Mouse (Mus musculus): ENCODE measurements around the gene Lyst.

Lyst gene

DNA sequence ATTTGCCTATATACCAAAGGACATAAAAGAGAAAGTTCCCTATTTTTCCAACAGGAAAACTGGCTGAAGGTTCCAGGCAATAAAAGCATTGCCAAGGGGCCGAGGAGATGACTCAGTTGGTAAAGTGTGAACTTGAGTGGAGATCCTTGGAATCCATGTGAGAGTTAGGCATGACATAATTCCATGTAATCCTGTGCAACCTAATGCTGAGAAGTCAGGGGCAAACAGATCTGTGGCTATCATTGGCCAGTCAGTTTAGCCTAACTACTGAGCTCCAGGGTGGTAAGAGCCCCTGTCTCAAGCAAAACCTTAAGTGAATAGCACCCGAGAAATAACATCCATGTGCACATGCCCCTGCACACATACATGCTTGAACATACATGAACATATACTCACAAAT is 17.3 kb upstream of the Lyst start:
- no peak for DNase-seq (ENCODE audit: extremely low read depth, insufficient read length, low spot score)

DNA sequence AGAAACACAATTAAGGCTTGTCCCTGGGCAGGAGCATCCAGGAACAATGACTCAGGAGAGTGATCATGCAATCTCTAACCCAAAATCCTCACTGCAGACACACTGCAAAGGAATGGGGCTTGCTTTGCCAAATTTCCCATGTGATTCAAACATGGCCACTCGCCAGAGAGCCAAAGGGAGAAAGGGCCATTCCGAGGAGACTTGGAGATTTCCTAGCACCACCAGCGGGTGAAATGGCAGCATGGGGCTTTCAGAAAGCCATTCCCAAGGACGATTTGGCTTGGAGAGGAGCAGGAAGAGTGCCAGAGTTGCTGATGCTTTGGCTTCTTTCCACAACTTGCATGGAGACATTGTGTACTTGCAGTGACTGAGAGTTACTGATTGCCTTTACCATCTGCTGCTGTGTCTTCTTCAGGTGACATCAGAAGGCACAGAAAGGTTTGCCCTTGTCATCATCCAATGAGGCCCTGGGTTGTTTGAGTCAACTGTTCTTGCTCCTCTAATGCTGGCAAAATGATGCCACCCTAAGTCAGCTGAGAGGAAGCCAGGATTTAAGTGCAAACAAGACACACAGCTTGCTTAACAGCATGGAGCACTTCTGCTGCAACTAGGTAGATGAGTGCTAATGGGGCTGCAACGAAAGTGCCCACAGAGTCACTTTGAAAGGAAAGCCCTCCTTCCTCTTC is 16.5 kb upstream of the Lyst start:
- DNase-seq (ENCODE audit: extremely low read depth, insufficient read length, low spot score): peak; percentile 72

DNA sequence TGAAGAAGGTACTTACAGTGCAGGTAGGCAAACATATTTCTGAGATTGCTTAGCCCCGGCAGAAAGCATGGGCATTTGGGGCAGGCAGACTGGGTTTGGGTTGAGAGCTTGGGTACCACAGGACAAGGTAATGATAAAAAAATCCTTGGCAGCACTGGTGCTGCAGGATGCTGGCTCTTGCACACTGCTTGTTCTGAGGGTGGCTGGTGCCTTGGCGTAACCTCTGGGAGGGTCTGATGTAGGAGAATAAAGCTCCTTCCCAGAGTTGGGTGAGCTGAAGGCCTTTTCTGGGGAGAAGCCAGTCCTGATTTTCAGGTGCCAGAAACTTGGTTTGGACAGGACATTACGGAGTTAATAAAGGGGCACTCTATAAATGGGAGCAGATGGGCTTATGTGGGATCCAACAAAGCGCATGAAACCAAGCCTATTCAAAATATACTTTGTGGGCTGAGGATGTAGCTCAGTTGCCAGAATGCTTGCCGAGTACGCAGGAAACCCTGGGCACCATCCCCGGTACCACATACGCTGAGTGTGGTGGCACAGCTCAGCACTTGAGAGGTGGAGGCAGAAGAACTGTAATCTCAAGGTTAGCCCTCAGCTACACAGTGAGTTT is 15.8 kb upstream of the Lyst start:
- DNase-seq (ENCODE audit: extremely low read depth, insufficient read length, low spot score): no peak

DNA sequence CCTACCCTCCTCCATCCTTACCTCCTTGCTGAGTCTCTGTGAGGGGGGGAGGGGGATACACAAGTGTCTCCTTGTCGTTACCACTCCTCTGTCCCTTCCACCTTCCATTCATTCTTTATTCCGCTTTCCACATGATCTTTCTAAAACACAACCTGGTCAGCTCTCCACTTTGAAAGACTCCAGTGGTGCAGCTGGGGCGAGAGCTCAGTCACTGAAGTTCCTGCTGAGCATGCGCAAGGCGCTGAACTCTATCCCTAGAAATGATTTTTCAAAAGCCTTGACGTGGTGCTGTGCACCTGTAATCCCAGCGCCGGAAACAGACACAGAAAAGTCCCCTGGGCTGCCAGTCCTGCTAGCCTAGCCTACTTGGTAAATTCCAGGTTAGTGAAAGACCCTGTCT is 15.1 kb upstream of the Lyst start:
- no peak for DNase-seq (ENCODE audit: extremely low read depth, insufficient read length, low spot score)

DNA sequence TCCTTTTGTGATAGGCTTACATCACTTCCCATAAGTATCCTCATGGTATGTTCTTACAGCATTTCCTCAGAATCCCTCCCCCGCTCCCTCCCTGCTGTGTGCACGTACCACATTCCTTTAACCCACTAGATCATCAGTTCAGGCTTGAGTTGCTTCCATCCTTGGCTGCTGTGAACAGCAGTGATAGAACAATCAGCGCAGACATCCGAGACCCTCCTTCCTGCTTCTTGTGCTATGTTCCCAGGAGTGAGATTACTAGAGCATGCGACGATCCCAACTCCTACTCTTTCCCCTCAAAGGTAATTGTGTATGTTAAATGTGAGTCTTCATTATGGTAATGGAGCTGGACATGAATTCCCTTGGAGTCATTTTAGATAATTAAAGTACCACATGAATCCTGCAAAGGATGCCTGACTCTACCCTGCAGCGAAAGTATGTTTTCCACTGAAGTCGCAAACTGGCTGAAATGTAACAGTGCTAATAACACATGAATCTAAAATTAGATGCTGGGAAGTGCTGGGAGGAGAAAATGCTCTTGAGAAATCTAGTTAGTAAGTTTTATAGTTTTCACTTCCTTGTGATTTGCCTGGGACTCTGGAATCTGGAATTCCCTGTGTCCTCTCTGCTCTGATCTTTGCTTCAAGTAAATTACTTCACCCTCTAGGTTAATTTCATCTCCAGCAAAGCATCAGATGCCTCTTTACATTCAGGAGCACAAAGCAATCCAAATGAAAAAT is 13.6 kb upstream of the Lyst start:
- DNase-seq (ENCODE audit: extremely low read depth, insufficient read length, low spot score): no peak

DNA sequence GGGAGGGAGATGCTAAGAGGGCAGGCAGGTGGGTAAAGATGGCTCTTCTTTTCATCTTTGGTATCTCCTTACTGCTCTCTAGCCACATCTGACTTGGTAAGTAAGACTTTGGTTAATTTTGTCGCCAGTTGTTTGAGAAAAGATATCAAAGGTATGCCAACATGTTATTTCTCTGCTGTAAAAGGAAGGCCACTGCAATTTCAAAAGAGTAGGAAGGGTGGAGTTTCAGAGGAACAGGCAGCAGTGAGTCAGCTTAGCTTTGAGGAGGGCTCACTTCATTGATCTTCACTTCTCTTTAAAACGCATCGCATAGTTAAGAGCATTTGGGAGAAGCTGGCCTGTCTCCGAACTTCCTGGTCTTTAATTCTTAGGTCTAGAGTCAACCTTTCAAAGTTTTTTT is 8.2 kb upstream of the Lyst start:
- DNase-seq (ENCODE audit: extremely low read depth, insufficient read length, low spot score): no peak

DNA sequence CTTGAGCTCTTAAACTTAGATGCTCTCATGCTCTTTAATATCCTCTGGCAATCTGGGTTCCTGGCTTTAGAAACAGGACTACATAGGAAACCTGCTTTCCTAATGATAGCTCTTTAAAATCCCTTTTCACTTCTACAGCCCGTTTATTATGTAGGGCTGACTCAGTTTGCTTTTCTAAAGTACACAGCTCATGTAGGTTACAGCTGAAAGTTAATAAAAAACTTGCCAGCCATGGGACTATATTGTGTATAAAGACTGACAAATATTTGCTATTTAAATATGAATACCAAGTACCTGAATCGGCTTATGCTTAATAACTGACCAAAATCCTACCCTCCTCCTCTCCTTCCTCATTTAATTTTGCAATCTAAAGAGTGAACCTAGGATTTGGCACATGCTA is 6.7 kb upstream of the Lyst start:
- no peak for DNase-seq (ENCODE audit: extremely low read depth, insufficient read length, low spot score)

DNA sequence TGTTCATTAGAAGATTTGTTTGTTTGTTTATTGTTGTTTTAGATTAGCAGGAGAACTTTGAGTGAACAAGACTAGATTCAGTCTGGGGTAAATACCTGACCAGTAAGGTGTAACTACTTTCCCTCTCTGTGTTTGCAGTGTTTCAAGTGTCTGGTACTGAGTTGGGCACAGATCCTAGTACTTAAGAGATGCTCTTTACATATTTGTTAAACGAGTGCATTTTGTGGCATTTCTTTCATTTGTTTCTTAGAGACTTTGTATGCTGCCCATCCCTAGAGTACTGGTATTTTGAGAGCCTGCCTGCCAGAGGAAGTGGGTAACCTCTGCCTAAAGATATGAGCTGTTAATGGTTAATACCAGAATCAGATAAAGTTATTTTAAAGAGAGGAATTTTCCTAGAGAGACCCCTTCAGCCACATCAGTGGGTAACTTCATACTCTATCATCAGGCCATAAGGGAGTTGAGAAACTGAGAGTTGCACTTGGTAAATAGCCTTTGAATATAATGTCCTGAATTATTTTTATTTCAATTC is 2.5 kb upstream of the Lyst start:
- DNase-seq (ENCODE audit: extremely low read depth, insufficient read length, low spot score): no peak

DNA sequence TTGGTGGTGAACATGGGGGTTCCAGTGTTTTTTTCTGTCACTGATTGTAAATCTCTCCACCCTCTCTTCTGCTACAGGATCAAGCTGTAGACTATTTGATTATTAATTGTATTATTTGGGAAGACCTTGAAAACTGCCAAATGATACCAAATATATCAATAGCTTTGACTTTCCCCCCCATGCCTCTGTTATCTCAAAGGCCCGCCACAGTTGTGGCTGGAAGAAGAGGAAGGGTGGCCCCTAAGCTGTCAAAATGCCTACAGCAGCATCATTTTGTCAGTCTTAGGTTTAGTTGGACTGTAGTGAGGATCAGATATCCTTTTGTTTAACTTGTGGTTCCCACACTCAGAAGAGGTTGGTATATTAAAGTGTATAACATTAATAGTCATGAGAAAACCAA is 1.7 kb upstream of the Lyst start:
- no peak for DNase-seq (ENCODE audit: extremely low read depth, insufficient read length, low spot score)

DNA sequence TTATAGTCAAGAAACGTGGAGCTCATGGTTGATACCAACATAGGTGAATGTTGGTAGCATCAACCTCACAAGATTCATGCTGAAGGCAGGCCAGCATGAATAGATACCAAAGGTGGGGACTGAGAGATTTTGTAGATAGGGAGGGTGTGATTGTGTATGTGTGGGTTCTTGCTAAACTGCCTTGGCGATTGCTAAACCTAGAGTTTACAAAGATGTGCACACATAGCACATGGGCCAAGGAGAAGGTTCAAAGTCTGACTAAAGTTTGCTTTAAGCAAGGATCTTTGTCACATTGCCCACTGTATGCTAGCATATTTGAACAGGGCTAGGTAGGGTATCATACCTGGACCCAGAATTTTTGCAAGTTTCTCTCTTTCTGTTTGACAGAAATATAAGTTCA is 1.2 kb upstream of the Lyst start:
- DNase-seq (ENCODE audit: extremely low read depth, insufficient read length, low spot score): no peak

DNA sequence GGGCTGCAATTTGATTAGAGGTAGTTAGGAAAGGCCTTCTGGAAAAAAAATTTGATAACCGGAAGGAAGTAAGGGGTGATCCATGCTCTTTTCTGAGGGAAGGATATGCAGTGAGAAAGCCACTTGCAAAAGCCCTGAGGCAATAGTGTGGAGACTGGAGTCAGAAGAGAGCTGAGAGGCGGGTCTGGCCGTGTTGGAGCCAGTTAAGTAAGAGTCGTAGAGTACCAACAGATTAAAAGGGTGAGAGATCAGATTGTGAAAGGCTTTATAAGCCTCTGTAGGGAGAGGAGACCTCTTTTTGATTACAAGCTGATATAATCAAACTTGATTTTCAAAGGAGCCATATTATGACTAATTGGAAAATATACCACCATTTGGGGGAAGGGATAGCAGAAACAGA is 1.7 kb downstream of the Lyst start:
- DNase-seq (ENCODE audit: extremely low read depth, insufficient read length, low spot score): peak; percentile 17

DNA sequence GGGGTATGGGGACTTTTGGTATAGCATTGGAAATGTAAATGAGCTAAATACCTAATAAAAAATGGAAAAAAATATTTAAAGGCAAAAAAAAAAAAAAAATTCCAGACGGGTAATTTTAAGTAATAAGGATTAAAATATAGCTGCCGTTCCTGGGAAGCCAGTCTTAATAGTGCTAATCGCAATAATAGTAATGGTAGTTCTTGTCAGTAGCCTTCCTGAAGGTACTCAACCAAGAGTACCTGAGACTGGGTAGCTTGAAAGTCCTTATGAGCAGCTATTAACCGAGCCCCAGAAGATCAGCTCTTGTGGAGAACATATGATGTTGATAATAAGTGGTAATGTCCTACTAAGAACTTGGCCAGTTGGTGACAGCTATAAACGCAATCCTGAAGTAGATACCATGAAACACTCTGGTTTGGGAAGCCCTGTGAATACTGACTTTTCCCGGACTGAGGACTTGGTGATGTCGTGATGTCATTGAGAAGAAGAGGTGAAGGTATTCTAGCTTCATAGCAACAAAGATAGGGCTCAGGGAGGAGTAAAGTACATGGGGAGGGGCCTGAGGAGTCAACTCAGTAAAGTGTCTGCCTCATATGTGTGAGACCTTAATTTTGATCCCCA is 6.3 kb downstream of the Lyst start:
- DNase-seq (ENCODE audit: extremely low read depth, insufficient read length, low spot score): no peak

DNA sequence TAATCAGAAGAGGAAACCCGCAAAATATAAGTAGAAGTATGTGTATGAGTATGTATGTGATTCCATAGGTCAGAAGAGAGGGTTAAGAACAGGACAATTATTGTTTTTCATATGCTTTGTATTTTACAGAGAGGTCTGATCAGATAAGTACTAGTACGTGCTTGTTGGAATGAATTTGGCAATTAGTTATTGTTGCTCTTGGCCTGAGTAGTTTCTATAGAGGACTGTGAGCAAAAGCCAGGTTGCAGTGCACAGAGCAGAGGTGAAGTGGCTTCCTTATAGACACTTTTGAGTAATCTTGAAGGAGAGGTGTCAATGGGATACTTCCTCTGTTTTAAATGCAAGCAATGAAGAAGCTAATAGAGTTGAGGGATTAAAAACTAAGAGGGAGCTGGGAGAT is 7.7 kb downstream of the Lyst start:
- no peak for DNase-seq (ENCODE audit: extremely low read depth, insufficient read length, low spot score)

DNA sequence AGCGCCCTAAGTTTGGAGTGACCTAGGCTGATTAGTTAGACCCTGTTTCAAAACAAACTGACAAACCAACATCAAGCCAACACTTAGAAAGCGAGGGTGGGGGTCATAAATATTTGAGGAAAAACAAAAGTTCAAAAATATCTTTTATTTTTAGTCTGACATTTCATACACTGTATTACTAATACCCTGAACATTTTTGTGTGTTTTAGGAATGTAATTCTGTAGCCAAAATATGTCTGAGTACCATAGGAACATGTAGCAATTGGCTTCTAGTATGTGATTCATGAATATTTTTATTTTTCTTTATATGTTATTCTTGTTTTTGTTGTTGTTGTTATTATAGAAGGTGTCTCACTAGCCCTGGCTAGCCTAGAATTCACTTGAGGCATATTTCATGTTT is 11.2 kb downstream of the Lyst start:
- DNase-seq (ENCODE audit: extremely low read depth, insufficient read length, low spot score): peak; percentile 13

DNA sequence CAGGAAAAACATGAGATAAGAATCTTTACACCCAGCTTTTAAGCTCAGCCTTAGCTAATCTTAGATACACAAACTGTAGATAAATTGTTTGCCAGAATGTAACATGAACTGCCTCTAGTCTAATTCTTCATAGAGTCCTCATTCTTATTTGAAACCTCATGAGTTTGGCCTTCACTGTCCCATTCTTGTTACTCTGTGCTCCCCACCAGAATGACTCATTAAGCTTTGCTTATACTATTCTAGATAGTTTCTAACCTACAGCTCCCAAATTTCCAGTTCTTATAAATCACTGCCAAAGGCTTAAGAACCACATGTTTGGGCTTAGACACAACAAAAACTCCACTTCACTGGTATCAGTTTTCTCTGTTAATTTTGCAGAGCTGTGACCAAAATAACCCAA is 16.0 kb downstream of the Lyst start:
- peak; percentile 39 for DNase-seq (ENCODE audit: extremely low read depth, insufficient read length, low spot score)

DNA sequence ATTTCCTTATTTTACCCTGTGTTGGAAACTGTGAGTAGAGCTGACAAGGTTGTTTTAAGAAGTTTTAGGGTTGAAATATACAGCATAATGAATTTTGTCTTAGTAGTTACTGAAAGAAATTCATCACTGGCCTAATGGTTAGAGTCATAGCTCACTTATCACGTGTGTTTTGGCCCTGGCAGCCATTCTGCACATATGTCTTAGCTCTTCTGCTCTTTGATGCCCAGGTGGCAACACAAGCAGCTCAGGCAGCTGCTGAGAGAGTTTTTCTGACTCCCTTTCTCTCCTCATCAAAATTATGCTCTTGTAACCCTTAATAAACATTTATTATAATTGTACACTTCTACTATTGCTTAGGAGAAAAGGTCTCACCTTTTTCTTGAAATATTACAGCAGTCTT is 18.1 kb downstream of the Lyst start:
- DNase-seq (ENCODE audit: extremely low read depth, insufficient read length, low spot score): no peak

DNA sequence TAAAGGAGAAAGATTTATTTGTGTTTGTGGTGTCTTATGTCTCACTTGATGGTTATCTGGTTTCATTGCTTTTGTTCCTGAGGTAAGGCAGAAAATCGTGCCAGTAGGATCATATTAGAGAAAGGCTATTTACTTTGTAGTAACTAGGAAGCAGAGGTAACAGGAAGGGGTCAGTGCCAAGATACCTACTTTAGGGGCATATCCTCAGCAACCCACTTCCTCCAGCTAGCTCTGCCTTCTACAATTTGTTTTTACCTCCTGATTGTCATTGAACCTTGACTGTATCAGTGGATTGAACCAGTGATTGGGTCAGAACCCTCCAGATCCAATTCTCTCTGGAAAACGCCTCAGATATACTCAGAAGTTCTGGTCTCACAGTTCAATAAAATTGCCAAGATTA is 19.5 kb downstream of the Lyst start:
- DNase-seq (ENCODE audit: extremely low read depth, insufficient read length, low spot score): no peak

DNA sequence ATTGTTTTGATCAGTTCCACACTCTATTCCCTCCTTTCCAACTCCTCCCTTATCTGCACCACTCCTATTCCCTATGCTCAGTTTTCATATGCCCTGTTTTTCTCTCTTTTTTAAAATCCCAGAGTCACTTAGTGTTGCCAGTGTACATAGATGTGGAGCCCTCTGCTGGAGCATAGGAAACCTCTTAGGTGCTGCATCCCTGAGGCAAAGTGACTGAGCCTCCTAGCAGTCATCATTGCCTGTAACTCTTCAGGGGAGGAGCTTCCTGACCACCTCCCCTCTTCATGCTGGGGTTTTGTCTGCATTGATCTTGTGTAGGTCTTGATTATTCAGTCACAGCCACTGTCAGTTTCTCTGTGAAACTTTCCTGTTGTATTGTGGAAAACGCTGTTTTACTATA is 22.7 kb downstream of the Lyst start:
- peak; percentile 20 for DNase-seq (ENCODE audit: extremely low read depth, insufficient read length, low spot score)

DNA sequence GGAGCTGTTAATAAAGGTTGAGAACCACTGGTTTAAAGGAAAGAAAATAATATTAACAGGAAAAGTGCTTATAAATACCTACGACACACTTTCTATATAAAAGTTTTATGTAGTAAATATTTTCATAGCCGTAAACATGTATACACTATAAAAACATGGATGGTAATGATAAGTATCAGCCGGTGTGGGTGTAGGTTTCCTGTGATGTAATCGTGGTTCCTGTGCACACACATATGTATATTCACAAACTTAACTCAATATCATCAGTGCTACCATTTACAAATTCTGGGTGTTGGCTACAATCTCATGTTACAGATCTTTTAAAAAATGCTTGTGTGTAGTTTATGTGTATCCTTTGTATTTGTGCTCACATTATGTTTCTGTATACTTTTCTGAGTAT is 24.0 kb downstream of the Lyst start:
- no peak for DNase-seq (ENCODE audit: extremely low read depth, insufficient read length, low spot score)

DNA sequence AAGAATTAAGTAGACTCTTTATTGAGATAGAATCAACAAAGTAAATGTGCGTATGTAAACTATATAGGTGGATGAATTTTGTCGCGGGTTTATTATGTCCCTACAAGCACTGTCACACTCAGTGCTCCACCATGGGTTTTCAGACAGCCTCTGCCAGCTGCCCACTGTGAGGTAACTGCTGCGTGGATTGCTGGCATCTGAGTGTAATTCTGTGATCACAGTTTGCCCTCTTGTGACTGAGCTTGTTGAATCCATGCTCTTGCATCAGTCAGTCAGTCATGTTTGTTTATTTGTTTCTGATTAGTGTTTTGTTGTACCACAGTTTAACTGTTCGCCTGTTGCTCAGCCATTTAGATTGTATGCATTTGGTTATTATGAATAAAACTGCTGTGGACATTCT is 31.3 kb downstream of the Lyst start:
- DNase-seq (ENCODE audit: extremely low read depth, insufficient read length, low spot score): no peak

DNA sequence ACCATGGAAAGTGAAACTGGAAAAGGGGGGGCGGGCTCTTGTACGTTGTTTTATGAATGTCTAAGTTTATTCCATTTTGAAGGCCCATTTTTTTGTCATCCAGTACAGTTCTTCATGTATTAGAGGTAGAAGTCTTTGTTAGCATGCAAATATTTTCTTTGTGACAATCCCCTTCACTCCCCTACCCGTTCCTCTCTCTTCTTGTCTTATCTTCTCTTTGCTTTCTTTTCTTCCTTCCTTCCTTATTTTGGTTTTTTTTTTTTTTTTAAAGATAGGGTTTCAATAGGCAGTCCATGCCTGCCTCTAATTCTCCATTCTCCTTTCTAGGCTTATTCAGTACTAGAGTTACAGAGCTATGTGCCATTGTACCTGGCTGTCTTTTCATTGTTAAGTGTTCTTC is 32.4 kb downstream of the Lyst start:
- DNase-seq (ENCODE audit: extremely low read depth, insufficient read length, low spot score): no peak

DNA sequence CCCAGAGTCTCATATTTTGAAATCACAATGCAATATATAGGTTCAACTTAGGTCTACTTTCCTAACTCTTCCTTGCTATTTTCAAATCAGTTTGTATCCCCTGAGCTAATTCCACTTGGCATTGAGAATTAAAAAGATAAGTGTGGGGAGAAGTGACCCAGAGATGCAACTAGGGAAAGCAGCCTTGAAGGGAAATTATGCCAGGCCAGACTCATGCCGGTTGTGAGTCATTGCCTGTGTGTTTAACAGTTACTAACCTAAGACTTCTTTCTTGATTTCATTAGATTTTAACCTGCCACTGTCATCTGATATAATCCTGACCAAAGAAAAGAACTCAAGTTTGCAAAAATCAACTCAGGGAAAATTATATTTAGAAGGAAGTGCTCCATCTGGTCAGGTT is 43.5 kb downstream of the Lyst start:
- no peak for DNase-seq (ENCODE audit: extremely low read depth, insufficient read length, low spot score)
